Mouse (Mus musculus) heart, postnatal 0 days (tissue): ENCODE measurements around the gene Osgepl1.

Experiments
- CTCF ChIP-seq: IDR thresholded peaks from 2 replicates; pipeline ENCODE4 v1.5.1; 2016; ENCODE audit warnings: antibody characterized with exemption, control low read depth, low read depth
- EP300 ChIP-seq: IDR thresholded peaks from 2 replicates; pipeline ENCODE4 v1.6.1; 2016; ENCODE audit warnings: antibody characterized with exemption, low read depth

GRCm38 (mm10) chr1:53321662-53322344, 8.4 kb downstream of the Osgepl1 start:
- TF ChIP-seq EP300 (no peak), CTCF (no peak)
